ENCODE assay signal across 12 mouse cellular contexts in the genomic region with DNA sequence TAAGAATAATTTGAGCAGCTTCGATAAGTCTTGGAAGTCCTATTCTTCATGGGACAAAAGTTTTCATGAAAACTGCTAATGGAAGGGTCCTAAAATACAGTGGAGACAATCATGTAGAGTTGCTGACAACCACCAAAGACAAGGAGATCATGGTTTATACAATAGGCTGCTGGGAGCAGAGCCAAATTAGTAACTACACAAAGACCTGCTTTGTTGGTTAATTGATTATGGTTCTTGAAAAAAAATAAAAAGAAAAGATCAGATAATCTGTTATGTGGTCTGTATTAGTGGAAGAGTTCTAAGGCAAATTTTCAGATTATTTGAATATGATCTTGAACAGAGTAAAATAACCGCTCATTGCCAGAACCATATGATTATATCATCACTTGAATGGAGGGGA. TPM values are rescaled to one million over a fixed set of nuclear protein-coding genes. Genes with fewer than 3 reads are reported as not detected.
"Had no signal": no experiment of that assay in that cellular context is flagged by ENCODE, and none has a peak within 500 bp of the region (broad histone marks: within the 10 kb centered on the region; RNA-seq: fewer than 3 reads in every experiment).

No protein-coding gene starts in this region.

- DNase-seq: right cerebral cortex, adult 18-20 months; right cerebral cortex, postnatal 14 days; right cerebral cortex, postnatal 25 days; right cerebral cortex, postnatal 4 days; spleen, adult 18-20 months; thymus, adult 18-20 months; thymus, adult 2 months; thymus, postnatal 14 days; thymus, postnatal 25 days; thymus, postnatal 36 days; thymus, postnatal 4 days had no signal

RNA-seq across cellular contexts. Expression of gene Syt10, which starts 37.3 kb away (rescaled TPM):
- total RNA-seq: neutrophil, adult 5-6 weeks had no signal
